Mouse (Mus musculus) forebrain, embryonic 14.5 days (tissue): ENCODE measurements around the gene Ddc. TPM values are rescaled to one million over a fixed set of nuclear protein-coding genes. Genes with fewer than 3 reads are reported as not detected.

Experiments used
- ATAC-seq: fragments of 200-750 bp; cut with Nextera tagmentation; 2 replicates; pipeline ENCODE4 v1.8.0; 2017; ENCODE audit warnings: mild to moderate bottlenecking, moderate library complexity
- DNase-seq: peaks from one replicate; pipeline ENCODE4 v3.0.0-alpha.2; 2015; ENCODE audit warnings: low spot score
- H3K27ac ChIP-seq: fragments of 300-500 bp; sonication (generic); 2 replicates; pipeline ENCODE4 v1.5.1; 2014; ENCODE audit warnings: low read depth, mild to moderate bottlenecking, control low read depth, low read length, moderate library complexity
- H3K27me3 ChIP-seq: fragments of 300-500 bp; sonication (generic); replicated peaks from 2 replicates; pipeline ENCODE4 v1.6.1; 2014; ENCODE audit warnings: low read length, control low read depth, mixed read lengths; ENCODE audit not compliant: control insufficient read depth, insufficient read depth
- H3K36me3 ChIP-seq: fragments of 300-500 bp; sonication (generic); 2 replicates; pipeline ENCODE4 v1.6.1; 2014; ENCODE audit warnings: low read length, control low read depth; ENCODE audit not compliant: control insufficient read depth, insufficient read depth
- H3K4me1 ChIP-seq: fragments of 300-500 bp; sonication (generic); 2 replicates; pipeline ENCODE4 v1.6.1; 2014; ENCODE audit warnings: antibody characterized with exemption, low read length, control low read depth; ENCODE audit not compliant: control insufficient read depth, insufficient read depth
- H3K4me2 ChIP-seq: fragments of 300-500 bp; sonication (generic); 2 replicates; pipeline ENCODE4 v1.6.1; 2014; ENCODE audit warnings: mild to moderate bottlenecking, control low read depth, low read length
- H3K4me3 ChIP-seq: fragments of 300-500 bp; sonication (generic); 2 replicates; pipeline ENCODE4 v1.5.1; 2014; ENCODE audit warnings: low read depth, low read length, control low read depth
- H3K9ac ChIP-seq: fragments of 300-500 bp; sonication (generic); 2 replicates; pipeline ENCODE4 v1.6.1; 2014; ENCODE audit warnings: mild to moderate bottlenecking, low read length, control low read depth, moderate library complexity
- H3K9me3 ChIP-seq: fragments of 300-500 bp; sonication (generic); replicated peaks from 2 replicates; pipeline ENCODE4 v1.6.1; 2016; ENCODE audit warnings: low read length, control low read depth, mixed read lengths; ENCODE audit not compliant: control insufficient read depth
- WGBS: fragments of 180-500 bp; shearing (Covaris S2); extraction: QIAGEN DNeasy Blood & Tissue Kit; methylation state at CpG from one replicate; pipeline ENCODE4 v1.1.7; 2014; 5-methylcytosine and 5-hydroxymethylcytosine counted together
- polyA plus RNA-seq: library from polyadenylated mRNA; unstranded; fragments of >200 nt; fragmentation: Nextera tagmentation; extraction: Ambion mirVana; gene quantifications from 2 replicates; pipeline ENCODE4 v1.2.1, GENCODE M21; 2014

The Ddc gene
- polyA plus RNA-seq, 1 experiment from 2014 or later: 7.3 TPM

DNA sequence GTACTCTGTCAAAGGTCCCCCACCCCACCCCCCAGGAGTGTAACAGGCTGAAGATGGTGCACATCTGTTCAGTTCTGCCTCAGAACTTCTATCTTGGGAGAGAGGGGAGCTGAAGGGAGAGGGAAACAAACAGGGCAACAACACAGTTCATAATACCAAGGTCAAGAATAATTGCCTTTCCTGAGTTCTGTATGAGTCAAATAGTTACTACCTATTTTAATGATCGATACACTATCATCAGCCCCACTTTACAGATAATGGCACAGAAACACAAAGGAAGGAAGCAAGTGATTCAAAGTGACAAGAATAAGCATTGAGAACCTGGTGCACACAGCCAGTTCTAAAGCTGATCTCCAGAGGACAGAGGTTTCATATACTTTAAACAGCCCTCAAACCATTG lies 40.6 kb upstream of the Ddc start:
- no peak for ATAC-seq
- H3K27ac ChIP-seq: no peak overlapping the region
- 97% methylated on average over 1 of the region's 1 CpGs for WGBS

DNA sequence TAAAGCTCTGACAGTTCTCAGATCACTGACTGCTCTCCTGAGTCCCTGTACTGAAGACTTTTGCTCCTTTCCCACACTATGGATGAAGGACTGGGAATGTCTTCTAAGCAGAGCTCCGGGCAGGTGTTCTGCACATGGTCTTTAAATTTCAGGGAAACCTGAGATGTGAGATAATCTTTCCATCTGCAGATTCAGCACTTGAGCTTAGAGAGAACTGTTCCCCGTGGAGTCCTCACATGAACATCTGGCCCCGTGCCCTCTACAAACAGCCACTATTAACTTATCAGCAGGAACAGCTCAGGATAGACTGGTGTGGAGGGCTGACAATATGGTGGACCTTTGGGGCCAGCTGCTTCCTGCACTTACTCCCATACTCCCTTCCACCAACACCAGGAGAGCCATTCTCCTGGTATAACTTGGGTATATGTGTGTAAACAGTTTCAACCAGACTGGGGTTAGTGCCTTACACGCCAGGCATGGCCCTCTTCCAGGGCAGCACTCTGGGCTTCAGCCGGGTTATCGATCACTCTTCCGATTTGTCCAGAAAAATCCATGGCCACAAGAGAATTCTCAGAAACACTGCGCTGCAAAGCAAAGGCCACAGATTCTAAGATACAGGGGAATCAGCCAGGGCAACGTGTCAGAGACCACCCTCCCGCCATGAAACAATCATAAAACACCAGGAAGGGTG lies 39.5 kb upstream of the Ddc start:
- Histone ChIP-seq H3K9me3 (no peaks in the 10 kb centered on the region), H3K27ac (no peak overlapping the region), H3K4me2 (no peak overlapping the region), H3K27me3 (no peaks in the 10 kb centered on the region), H3K4me1 (peaks cover 5% of the 10 kb centered on the region; the same call in 1 of the 2 replicates), H3K9ac (no peak overlapping the region), H3K4me3 (no peak overlapping the region), H3K36me3 (peaks cover 58% of the 10 kb centered on the region)
- ATAC-seq (no peak), DNase-seq (no peak)
- 93% methylated on average over 10 of the region's 10 CpGs for WGBS

More for the DNA sequence above, 40.6 kb upstream of the Ddc start:
- Histone ChIP-seq H3K27me3 (no peaks in the 10 kb centered on the region), H3K9me3 (no peaks in the 10 kb centered on the region), H3K36me3 (peaks cover 57% of the 10 kb centered on the region), H3K9ac (no peak overlapping the region), H3K4me1 (peaks cover 5% of the 10 kb centered on the region; the same call in 1 of the 2 replicates), H3K4me3 (no peak overlapping the region), H3K4me2 (no peak overlapping the region)
- no peak for DNase-seq

DNA sequence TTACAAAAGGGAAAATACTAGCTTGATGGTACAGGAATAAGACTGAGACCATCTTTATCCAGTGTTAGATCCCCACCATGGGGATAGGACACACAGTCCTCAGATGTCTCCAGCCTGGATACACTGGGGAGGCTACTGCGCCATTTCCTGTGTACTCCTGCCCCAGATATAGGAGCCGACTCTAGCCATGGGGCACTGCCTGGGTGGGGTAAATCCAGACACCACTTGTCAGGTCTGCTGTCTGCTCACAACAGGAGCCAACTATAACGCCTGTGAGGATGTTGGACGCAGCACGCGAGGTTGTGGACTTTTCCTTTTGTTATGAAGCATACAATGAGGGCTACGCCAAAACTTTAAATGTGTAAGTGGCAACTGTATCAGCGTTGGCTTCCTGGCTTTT lies 36.9 kb upstream of the Ddc start:
- Histone ChIP-seq H3K36me3 (peaks cover 69% of the 10 kb centered on the region), H3K9ac (no peak overlapping the region), H3K4me1 (no peaks in the 10 kb centered on the region), H3K4me2 (no peak overlapping the region), H3K27ac (no peak overlapping the region), H3K4me3 (no peak overlapping the region), H3K27me3 (no peaks in the 10 kb centered on the region), H3K9me3 (no peaks in the 10 kb centered on the region)
- 88% methylated on average over 8 of the region's 8 CpGs for WGBS
- DNase-seq: no peak
- no peak for ATAC-seq

DNA sequence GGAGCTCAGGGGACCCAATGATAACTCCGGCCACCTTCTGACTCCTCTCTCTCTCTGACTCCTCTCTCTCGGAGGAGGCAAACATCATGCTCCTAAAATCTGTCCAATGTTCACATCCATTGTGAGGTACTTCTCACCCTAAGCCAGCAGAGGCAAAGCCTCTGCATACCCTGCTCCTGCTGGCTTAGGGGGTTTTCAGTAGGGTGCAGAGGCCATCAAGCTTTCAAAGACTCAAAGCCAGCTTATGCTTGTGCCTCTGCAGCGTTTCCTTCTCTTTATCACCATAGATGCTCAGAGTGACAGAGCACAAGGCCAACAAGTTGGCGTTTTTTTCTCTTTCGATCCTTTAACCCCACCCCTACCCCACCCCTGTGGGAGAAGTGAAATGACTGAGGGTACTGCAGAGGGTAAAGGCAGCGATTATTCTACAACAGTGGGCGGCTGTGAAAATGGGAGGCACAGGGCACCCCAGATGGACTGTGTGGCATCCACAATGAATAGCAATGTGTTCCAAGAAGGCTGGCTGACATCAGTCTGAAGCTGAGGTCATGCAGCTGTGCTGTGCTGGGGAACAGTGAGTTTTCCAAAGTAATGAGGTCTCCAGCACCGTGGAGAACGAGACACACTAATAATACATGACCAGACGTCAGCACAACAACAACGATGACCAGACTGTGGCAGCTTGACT lies 34.3 kb upstream of the Ddc start:
- Histone ChIP-seq H3K27me3 (no peaks in the 10 kb centered on the region), H3K4me3 (no peak overlapping the region), H3K9me3 (no peaks in the 10 kb centered on the region), H3K4me2 (no peak overlapping the region), H3K27ac (no peak overlapping the region), H3K36me3 (peaks cover 59% of the 10 kb centered on the region), H3K4me1 (no peaks in the 10 kb centered on the region), H3K9ac (no peak overlapping the region)
- WGBS: 70% methylated on average over 11 of the region's 11 CpGs
- DNase-seq (no peak), ATAC-seq (0 out of 2 replicates have a peak, but pooled peaks have one; percentile 18)

DNA sequence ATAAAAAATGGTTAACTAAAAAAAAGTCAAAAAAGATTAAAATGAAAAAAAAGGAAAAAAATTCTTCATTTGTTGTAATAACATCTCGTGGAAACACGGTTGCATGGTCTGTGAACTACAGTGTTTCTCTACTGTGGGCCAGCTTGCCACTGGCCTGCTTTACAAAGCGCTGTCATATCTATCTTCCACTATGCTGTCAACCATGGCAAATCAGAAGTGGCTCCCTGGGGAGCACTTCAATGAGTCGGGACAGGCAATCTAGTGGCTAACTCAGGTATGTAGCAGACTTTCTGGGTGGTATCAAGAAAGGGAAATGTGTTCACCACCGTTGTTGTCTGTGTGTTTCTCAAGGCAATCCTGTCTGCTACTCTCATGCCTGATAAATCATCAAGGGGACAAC lies 33.7 kb upstream of the Ddc start:
- Histone ChIP-seq H3K27ac (no peak overlapping the region), H3K27me3 (no peaks in the 10 kb centered on the region), H3K36me3 (peaks cover 55% of the 10 kb centered on the region), H3K9me3 (no peaks in the 10 kb centered on the region), H3K9ac (no peak overlapping the region), H3K4me2 (no peak overlapping the region), H3K4me1 (no peaks in the 10 kb centered on the region), H3K4me3 (no peak overlapping the region)
- no peak for ATAC-seq
- WGBS: 84% methylated on average over 5 of the region's 5 CpGs
- no peak for DNase-seq

DNA sequence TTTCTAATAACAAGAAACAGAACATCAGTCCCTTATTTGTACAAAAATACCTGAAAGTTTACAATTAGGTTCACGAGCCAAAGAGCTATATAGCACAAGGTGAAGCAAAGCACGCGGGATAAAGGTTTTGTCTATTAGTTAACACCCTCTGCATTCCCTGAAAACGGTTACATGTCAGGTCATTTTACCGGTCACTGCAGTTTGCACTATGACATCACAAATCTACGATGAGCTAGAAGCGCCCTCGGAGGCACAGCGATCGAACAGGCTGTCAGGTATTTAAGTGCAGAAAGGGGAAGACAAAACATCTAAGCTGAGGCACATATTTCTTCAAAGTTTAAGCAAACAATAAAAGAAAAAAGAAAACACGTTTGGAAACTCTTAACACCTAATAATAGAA lies 32.6 kb upstream of the Ddc start:
- Histone ChIP-seq H3K27ac (no peak overlapping the region), H3K9me3 (no peaks in the 10 kb centered on the region), H3K4me3 (no peak overlapping the region), H3K4me1 (no peaks in the 10 kb centered on the region), H3K27me3 (no peaks in the 10 kb centered on the region), H3K36me3 (peaks cover 45% of the 10 kb centered on the region), H3K4me2 (no peak overlapping the region), H3K9ac (no peak overlapping the region)
- 91% methylated on average over 11 of the region's 11 CpGs for WGBS
- DNase-seq (no peak), ATAC-seq (no peak)

DNA sequence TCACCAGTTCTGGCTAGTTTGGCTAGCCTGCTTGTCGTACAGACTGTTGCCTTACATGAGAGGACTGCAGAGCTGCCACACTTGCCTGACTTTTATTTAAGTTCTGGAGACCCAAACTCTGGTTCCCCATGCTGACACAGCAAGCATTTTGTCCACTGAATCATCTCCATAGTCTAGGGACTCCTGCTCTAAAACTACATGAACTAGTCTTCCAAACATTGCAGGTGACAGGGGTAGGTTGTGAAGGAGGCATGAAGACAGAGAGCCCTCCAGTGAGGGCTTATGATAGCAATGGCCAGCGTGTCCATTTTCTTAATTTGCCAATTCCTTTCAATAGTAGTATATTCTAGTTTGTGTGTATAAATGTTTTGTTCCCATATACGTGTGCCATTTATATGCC lies 31.1 kb upstream of the Ddc start:
- 87% methylated on average over 3 of the region's 3 CpGs for WGBS
- H3K27ac ChIP-seq: no peak overlapping the region
- no peaks in the 10 kb centered on the region for H3K4me1 ChIP-seq
- no peak for ATAC-seq
- no peak for DNase-seq
- H3K9ac ChIP-seq: no peak overlapping the region
- no peak overlapping the region for H3K4me3 ChIP-seq
- no peaks in the 10 kb centered on the region for H3K27me3 ChIP-seq
- H3K36me3 ChIP-seq: peaks cover 31% of the 10 kb centered on the region
- no peak overlapping the region for H3K4me2 ChIP-seq
- H3K9me3 ChIP-seq: no peaks in the 10 kb centered on the region

DNA sequence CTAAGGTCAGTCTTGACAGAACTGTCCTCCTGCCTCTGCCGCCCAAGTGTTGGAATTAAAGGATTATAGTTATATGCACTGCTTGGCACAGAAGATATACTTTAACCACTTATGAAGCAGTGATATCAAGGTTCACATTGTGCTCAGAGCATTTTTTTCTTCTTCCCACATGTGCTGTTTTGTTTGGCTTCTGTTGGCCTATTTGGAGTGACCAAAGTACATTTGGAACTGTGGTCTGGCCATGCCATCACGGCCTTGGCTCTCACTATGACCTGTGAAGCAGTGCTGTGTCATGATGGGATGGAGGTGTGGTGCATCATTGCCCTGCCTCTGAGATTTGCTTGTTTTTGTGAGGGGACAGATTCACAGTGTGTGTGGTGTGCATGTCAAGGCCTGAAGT lies 30.6 kb upstream of the Ddc start:
- Histone ChIP-seq H3K9me3 (no peaks in the 10 kb centered on the region), H3K27ac (no peak overlapping the region), H3K27me3 (no peaks in the 10 kb centered on the region), H3K36me3 (peaks cover 28% of the 10 kb centered on the region), H3K9ac (no peak overlapping the region), H3K4me1 (no peaks in the 10 kb centered on the region), H3K4me2 (no peak overlapping the region), H3K4me3 (no peak overlapping the region)
- DNase-seq: no peak
- 91% methylated on average over 2 of the region's 2 CpGs for WGBS
- no peak for ATAC-seq

DNA sequence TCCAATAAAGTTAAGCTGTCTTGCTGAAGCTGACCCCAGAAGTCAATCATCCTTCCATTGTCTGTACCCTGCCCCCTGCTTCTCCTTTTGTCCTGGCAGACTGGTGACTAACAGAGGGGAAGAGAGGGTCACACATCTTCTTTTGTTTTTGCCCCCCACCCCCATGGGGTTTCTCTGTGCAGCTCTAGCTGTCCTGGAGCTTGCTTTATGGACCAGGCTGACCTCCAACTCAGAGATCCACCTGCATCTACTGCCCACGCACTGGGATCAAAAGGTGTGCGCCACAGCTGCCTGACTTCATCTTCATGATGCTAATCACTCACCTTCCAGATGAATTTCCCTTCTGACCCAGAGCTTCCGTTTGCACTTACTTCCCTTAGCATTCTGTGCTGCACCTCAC lies 26.0 kb upstream of the Ddc start:
- WGBS: 45% methylated on average over 3 of the region's 3 CpGs
- Histone ChIP-seq H3K36me3 (no peaks in the 10 kb centered on the region), H3K4me3 (no peak overlapping the region), H3K27ac (no peak overlapping the region), H3K27me3 (no peaks in the 10 kb centered on the region), H3K4me2 (no peak overlapping the region), H3K9ac (no peak overlapping the region), H3K4me1 (no peaks in the 10 kb centered on the region), H3K9me3 (no peaks in the 10 kb centered on the region)
- ATAC-seq (no peak), DNase-seq (no peak)
